Mouse (Mus musculus) layer of hippocampus, adult 6 months (tissue): ENCODE results near the gene Nfrkb. TPM values are rescaled to one million over a fixed set of nuclear protein-coding genes. Genes with fewer than 3 reads are reported as not detected.

Experiments
- long read RNA-seq, 2 experiments: library from polyadenylated mRNA; unstranded; transcript quantifications; one replicate each; pipeline ENCODE4 v2.0.0; 2019 to 2020
- polyA plus RNA-seq: library from polyadenylated mRNA; unstranded; fragments of <200 nt; fragmentation: Nextera tagmentation; gene quantifications from 2 replicates; pipeline ENCODE4 v1.2.3, GENCODE M21; 2021

Gene Nfrkb
- 7.5 and 11.9 TPM in 2 replicates for polyA plus RNA-seq
- long read RNA-seq, experiment 1, full-length matches to known transcripts, result 1 of 17 reads
- long read RNA-seq, experiment 1, partial matches to known transcripts, result 9 of 17 reads
- long read RNA-seq, experiment 1, other reads (novel, unspliced or antisense), result 7 of 17 reads
- long read RNA-seq, experiment 2, full-length matches to known transcripts, result 5 of 37 reads
- long read RNA-seq, experiment 2, partial matches to known transcripts, result 17 of 37 reads
- long read RNA-seq, experiment 2, other reads (novel, unspliced or antisense), result 15 of 37 reads

DNA sequence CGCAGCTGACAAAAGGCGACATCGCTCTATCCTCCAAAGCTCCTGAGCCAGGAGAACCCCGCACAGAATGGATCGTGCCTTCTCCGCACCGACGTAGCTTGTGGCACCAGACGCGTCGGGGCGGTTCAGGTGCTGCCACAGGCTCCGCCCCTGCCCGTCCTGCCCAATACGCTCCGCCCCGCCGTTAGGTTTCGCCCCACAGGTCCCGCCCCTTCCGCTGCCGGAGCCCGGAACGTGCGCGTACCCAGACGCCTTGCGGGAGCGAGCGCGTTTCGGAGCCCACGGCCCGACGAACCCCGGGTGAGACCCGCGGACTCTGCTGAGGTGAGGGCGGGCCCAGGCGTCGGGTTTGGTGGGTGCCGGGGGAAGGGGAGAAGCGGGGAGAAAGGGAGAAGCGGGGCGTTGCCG is at the start of gene Nfrkb:
Nfrkb (plus strand) TSS at position 246 of the 408 bp plus-strand sequence.

DNA sequence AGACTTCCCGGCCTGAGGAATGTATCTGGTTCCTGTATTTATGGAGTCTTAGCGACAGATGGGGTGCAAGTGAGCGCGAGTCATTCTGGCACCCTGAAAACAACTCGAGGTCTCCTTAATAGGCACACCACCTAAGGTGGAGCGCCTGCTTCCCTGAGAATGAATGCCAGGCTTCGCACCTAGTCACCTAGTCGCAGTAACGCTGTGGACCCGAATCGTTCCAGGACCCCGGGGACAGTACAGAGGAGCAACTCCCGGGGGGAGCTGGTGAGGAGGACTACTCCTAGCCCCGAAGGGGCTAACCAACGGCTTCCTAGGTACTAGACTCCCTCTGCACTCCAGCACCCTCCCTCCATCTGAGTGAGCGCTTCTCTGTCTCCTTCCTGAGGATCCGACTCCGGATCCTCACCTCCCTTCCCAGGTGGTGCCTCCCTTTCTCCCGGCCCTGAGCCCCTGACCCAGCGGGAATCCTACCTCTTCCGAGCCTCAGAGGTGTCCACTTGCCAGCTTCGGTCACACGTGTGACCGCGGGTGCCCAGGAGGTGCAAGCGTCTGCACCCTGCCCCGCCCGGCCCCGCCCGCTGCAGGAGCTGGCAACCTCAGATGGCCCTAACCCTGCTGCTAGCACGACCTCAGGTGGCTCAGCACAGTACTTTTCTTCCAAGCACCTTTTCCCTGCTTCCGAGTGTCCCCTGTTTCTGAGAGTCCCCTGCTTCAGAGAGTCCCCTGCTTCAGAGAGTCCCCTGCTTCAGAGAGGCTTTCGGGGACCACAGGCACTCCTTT is 77.9 kb downstream of the Nfrkb start, which contains the start of gene Tmem45b:
Tmem45b (minus strand) TSS at position 771 of the 783 bp plus-strand sequence.

Other genes starting within 250 kb of the Nfrkb start
- 160 and 190 TPM in 2 replicates for gene Aplp2, start 174.4 kb upstream of the Nfrkb start, polyA plus RNA-seq
- gene Prdm10, start 105.7 kb upstream of the Nfrkb start, polyA plus RNA-seq, result 11.1 and 12.3 TPM in 2 replicates
- gene Tmem45b, start 78.3 kb downstream of the Nfrkb start, polyA plus RNA-seq, result 0.31 TPM in 1 of 2 replicates, not detected in the other